Mouse (Mus musculus) cortical plate, adult 2 months (tissue): Measurements from ENCODE around the gene Hist1h2ad.

Experiments used
- CTCF ChIP-seq: fragments of 200-500 bp; IDR thresholded peaks from 2 replicates; pipeline ENCODE4 v1.5.1; 2011; ENCODE audit warnings: mild to moderate bottlenecking, control low read depth, low read length; ENCODE audit not compliant: insufficient read depth; ENCODE audit errors: extremely low read depth
- POLR2A ChIP-seq: fragments of 200-500 bp; IDR thresholded peaks from 2 replicates; pipeline ENCODE4 v1.6.1; 2011; ENCODE audit warnings: mild to moderate bottlenecking, low read length, control low read depth; ENCODE audit not compliant: insufficient read depth; ENCODE audit errors: extremely low read depth

DNA sequence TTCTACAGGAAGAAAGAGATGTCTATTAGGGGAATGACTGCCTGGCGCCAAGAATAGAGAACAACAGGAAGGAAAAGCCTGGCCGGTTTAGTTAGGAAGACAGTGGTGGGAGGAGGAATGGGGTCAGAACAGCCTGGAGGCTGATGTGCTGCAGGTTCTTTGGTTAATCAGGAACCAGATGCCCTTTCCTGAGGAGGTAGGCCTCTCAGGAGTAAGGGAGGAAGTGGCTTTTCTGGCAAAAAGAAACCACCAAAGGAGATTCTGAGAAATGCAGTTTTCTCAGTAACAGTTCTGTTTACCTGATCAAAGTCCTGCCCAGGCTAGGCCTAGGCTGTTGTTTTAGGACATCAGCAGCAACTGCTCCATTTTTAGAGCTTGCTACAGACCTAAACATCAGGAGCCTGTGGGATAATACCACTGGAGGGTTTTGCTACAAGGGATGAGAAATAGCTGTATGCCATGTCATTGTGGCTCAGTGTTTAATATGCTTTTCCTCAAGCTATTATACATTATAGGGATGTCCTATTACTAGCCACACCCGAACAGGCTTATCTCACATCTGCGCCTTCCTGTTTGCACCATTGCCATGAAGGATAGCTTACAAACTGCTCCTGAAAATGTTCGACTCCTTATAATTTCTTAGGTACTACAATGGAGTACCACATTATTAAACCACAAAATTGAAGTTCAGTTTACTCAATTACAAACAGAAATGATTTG, 19.0 kb downstream of the Hist1h2ad start:
- no peak for TF ChIP-seq POLR2A
- no peak for TF ChIP-seq CTCF
